Mouse (Mus musculus): ENCODE measurements around the gene Xntrpc.

Gene Xntrpc

DNA sequence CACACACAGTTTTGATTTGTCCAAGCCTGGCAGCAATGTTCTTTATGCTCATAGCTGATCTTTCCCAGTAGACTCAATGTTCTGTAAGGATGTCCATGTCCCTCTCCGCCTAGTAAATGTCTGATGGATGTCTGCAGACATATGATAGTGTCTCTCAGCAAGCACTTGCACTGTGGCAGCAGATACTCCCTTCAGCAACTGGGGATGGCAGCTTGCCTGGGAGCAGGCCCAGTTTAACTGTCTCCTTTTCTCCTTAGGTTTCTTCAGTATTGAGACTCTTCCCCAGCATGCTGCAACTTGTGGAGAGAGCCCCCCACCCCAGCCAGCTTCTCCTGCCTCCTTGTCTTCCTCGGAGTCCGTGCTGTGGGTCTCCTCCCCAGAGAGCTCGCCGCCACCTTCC lies 16.3 kb downstream of the Xntrpc start:
- no peak for DNase-seq (ENCODE audit: low read depth, low spot score)

- DNase-seq (ENCODE audit: low read depth, low spot score), result no peak
Measured at GRCm38 (mm10) chr7:102082816-102083215, 17.3 kb downstream of the Xntrpc start, which contains the start of gene Trpc2. Gene Trpc2 (plus strand): TSS chr7:102083116.

- no peak for DNase-seq (ENCODE audit: low read depth, low spot score)
Measured at GRCm38 (mm10) chr7:102084041-102084696, 18.7 kb downstream of the Xntrpc start.

DNA sequence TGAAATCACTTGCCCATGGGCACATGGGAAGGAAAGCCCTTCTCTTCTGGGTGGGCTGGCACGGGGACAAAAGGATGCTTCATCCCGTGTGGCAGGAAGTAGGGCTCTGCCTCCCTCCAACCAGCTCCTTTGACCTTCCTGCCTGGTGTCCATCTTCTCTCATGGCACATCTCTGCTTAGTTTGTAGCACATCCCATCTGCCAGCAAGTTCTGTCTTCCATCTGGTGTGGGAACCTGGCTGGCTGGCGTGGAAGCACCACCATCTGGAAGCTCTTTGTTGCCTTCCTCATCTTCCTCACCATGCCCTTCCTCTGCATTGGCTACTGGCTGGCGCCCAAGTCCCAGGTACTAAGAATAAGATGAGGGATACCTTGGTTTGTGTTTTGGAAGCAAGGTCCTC lies 21.8 kb downstream of the Xntrpc start:
- no peak for DNase-seq (ENCODE audit: low read depth, low spot score)

GRCm38 (mm10) chr7:102099760-102100661 lies 34.5 kb downstream of the Xntrpc start:
- no peak for DNase-seq (ENCODE audit: low read depth, low spot score)

DNA sequence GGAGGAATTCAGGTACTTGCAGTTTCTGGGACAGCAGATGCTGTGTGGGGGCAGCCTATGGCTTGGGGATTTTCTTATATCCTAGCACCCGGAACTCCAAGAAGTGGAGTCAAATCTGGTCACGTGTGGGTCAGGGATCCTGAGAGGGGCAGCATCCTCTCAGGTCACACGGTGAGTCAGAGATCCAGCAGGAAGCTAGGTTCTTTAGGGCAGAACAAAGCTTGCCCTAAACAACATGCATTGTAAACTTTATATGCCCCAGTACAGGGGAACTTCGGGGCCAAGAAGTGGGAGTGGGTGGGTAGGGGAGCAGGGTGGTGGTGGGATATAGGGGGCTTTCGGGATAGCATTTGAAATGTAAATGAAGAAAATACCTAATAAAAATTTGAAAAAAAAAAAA lies 35.4 kb downstream of the Xntrpc start:
- no peak for DNase-seq (ENCODE audit: low read depth, low spot score)

- DNase-seq (ENCODE audit: low read depth, low spot score), result no peak
Measured at GRCm38 (mm10) chr7:102101487-102101886, 36.0 kb downstream of the Xntrpc start, which contains the start of gene Art1. Gene Art1 (plus strand): TSS chr7:102101743.

DNA sequence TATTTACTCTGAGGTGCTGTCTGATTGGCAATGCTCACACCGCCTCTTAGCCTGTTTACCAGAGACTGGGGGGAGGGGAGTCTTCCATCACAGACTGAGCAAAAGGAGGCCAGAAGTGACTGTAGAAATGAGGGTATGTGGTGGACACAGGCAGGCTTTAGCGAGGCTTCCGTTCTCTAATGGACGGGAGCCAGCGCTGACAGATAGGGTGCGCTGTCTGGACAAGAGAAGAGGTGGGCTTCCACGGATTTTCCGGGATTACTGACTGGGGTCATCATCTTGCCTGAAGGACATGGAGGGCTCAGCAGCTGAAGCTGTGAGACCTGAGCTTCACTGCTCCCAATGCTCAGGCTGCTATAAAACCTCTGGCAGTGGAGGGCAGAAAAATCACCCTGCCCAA lies 36.7 kb downstream of the Xntrpc start:
- no peak for DNase-seq (ENCODE audit: low read depth, low spot score)

DNA sequence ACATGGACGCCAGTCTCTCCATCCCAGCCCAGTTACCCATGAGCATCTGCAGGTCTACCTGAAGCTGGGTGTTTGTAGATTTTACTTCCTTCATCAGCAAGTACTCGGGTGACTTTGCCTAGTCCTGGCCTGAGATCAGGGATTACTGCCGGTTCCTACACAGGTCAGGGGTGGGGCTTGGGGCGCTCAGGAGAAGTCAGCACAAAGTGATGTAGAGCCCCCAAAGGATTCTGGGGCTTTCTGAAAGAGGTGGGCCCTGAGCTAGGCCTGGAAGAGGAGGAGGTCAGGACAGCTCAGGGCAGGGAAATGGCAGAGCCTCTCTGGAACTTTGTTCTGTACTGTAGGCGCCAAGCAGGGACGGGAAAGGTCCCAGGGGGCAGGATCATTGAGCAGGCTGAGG lies 37.2 kb downstream of the Xntrpc start:
- no peak for DNase-seq (ENCODE audit: low read depth, low spot score)

DNA sequence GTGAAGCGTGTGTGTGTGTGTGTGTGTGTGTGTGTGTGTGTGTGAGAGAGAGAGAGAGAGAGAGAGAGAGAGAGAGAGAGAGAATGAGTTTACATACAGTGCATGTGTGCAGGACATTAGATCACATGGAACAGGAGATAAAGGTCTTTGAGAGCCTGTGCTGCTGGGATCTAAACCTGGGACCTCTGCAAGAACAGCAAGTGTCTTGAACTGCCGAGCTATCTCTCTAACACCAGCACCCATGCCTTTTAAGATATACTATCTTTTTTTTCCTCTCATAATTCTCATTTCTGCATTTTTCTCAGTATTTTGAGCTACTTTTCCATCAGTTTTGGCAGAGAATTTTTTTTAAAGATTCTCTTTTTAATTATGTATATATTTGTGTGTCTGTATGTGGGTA lies 38.0 kb downstream of the Xntrpc start:
- DNase-seq (ENCODE audit: low read depth, low spot score), result no peak

DNA sequence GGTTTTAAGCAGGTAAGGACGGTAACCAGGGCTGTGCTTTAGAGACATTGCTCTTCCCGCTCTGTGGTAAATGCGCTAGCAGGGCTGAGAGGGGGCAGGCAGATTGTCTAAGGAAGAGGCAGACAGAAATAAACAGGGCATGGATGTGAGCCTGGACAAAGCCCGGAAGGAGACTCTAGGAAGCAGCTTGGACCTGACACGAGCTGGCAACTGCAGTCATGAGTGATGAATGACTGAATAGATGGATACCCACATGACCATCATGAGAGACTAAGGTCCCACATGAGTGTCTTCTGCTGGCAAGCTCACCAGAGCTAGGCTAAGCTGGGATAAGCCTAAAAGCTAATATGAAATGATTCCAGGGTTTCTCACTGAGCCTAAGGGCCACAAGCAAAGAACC lies 38.6 kb downstream of the Xntrpc start:
- DNase-seq (ENCODE audit: low read depth, low spot score), result no peak

DNA sequence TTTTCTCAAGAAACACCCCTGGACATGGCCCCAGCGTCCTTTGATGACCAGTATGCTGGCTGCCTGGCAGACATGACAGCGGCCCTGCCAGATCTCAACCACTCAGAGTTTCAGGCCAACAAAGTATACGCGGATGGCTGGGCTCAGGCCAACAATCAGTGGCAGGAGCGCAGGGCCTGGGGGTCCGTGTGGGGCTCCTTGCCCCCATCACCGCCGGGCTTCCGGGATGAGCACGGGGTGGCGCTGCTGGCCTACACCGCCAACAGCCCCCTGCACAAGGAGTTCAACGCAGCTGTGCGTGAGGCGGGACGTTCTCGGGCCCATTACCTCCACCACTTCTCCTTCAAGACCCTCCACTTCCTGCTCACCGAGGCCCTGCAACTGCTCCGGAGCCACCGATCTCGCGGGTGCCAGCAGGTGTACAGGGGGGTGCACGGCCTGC lies 41.2 kb downstream of the Xntrpc start:
- DNase-seq (ENCODE audit: low read depth, low spot score), result no peak

GRCm38 (mm10) chr7:102108206-102108605 lies 42.7 kb downstream of the Xntrpc start:
- DNase-seq (ENCODE audit: low read depth, low spot score), result no peak

GRCm38 (mm10) chr7:102109171-102109570 lies 43.7 kb downstream of the Xntrpc start, which contains the start of gene Art5:
Gene Art5 (minus strand): TSS chr7:102109489.
- no peak for DNase-seq (ENCODE audit: low read depth, low spot score)

- DNase-seq (ENCODE audit: low read depth, low spot score), result no peak
Measured at GRCm38 (mm10) chr7:102109746-102110145, 44.2 kb downstream of the Xntrpc start.

DNA sequence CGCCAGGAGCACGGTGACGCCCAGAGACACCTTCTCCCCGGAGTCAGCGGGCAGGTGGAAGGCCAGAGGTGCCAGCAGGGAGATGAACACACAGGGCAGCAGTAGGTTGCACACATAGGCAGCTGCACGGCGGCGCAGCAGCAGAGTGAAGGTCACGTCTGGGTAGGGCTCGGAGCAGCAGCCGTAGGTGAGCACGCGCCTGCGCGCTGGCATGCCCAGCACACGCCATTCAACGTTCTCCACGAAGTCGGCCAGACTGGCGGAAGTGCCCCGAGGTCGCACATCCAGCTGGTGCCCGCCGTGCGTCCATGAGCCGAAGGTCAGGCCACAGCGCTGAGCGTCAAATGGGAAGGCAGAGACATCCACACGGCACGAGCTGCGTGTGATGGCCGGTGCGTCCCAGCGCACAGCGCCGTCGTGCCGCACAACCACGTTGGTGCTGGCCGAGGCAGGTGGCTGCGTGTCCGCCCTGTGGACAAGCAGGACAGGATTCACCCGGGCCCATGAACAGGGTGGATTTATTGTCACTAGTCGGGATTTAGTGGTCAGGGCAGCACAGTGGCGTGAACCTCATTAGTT lies 47.7 kb downstream of the Xntrpc start:
- DNase-seq (ENCODE audit: low read depth, low spot score), result no peak

DNA sequence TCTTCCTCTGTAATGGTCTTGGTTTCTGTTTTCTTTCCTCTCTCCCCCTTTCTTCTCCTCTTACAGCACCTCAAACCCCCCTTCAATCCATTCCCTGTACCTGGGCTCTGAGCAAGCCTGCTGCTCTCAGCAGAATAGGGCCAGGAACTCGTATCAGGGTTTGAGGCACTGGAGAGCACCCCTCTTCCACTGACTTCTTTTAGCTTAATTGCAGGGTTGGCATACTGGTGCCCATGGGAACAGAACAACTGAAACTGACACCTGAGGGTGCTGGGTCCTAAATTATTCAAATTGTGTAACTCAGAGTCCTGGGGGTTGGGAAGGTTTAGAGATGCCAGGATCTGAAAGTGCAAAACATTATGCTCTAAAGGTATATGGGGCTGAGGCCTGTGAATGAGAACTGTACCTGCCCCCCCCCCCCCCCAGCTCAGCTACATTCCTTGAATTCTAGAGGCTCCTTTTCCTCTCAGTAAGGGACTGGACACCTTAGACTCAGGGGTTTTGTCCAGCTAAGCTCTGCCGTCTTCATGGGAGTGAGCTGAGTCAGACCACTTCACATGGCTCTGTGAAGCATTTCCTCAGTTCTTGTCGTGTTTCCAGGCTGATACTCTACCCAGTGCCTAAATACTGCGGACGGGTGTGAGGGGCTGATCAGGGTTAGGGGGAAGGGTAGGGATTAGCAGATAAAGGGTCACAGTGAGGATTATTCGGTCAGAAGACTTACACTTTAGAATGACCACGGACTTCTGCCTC lies 51.2 kb downstream of the Xntrpc start, which contains the start of gene Chrna10:
Chrna10 (minus strand) TSS at position 250 of the 753 bp plus-strand sequence.
- DNase-seq (ENCODE audit: low read depth, low spot score), result no peak

- no peak for DNase-seq (ENCODE audit: low read depth, low spot score)
Measured at GRCm38 (mm10) chr7:102117382-102117781, 51.9 kb downstream of the Xntrpc start.

DNA sequence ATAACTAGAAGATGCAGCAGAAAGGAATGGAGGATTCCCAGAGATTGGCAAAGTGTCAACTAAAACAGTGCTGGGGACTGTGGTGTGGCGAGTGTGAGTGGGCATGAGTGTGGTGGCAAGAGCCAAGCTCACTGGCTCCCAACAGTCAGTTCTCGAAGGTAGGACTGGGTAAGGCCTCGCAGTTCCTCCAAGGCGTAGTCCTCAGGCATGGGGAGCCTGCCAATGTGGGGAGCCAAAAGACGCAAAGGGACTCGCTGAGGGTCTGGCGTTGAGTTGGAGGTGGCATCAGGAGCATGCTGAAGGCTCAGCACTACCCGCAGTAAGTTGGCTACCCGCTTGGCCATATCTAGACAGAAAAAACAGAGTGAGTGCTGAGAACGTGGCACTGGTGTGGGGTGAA lies 54.8 kb downstream of the Xntrpc start:
- no peak for DNase-seq (ENCODE audit: low read depth, low spot score)

- no peak for DNase-seq (ENCODE audit: low read depth, low spot score)
Measured at GRCm38 (mm10) chr7:102132395-102132794, 66.9 kb downstream of the Xntrpc start.

DNA sequence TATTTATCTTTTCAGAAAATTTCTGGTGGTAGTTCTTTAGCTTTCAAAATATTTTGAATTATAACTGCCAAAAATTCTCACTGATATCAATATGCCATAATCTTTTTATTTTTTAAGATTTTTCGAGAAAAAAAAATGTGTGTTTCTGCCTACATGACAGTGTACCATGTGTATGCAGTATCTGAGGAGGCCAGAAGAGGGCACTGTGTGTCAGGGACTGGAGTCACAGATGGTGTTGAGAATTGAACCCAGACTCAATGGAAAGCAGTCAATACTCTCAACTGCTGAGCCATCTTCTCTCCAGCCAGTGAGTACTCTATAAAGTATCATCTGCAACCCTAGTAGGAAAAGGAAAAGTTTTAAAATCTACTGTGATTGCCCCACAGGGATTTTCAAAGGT lies 72.0 kb downstream of the Xntrpc start:
- no peak for DNase-seq (ENCODE audit: low read depth, low spot score)

DNA sequence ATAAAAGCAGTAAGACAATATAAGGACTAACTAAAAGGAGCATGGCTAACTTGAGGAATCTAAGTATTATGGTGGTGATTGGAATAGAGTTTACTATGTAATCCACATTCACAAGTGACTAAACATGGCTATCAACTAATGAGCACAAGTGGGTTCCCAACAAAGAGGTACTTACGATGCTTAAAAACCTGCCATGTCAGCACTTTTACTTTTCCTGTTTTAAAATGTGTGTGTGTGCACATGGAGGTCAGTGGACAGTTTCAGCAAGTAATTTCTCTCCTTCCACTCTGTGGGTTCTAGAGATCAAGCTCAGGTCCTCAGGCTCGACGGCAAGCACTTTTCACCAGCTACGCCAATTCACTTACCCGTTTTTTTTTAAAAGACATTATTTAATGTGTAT lies 72.4 kb downstream of the Xntrpc start:
- DNase-seq (ENCODE audit: low read depth, low spot score), result no peak
